Mouse (Mus musculus): Measurements from ENCODE around the gene Mcur1. TPM values are rescaled to one million over a fixed set of nuclear protein-coding genes. Genes with fewer than 3 reads are reported as not detected.

Gene Mcur1
- total RNA-seq, 1 experiment = 2.0 TPM

GRCm38 (mm10) chr13:43540205-43540815 is 19.7 kb downstream of the Mcur1 start:
- H3K36me3 ChIP-seq (ENCODE audit: control insufficient read depth, insufficient read depth, low read length, poor library complexity, severe bottlenecking) = no peaks in the 10 kb centered on the region
- in situ Hi-C loops (cut with MboI; ENCODE audit: low sequenced_read_pairs in 2 of 2, unreplicated experiment in 2 of 2) = no loop called here
- H3K4me1 ChIP-seq (ENCODE audit: control insufficient read depth in 2 of 2, insufficient read depth in 2 of 2, low read length in 2 of 2, poor library complexity in 1 of 2) = peaks cover 3% of the 10 kb centered on the region in 2 experiments; a peak in 2 of 4 replicates
- H3K9me3 ChIP-seq (ENCODE audit: control insufficient read depth, insufficient read depth, low read depth, low read length) = no peaks in the 10 kb centered on the region
- no peak overlapping the region for H3K27ac ChIP-seq (ENCODE audit: insufficient read depth, low read depth, low read length, poor library complexity, severe bottlenecking)
- TF ChIP-seq CHD2 (IDR thresholded peaks at IDR 0.05; ENCODE audit: low read depth, low read length) (no peak), ZC3H11A (IDR thresholded peaks at IDR 0.05; ENCODE audit: borderline replicate concordance, low read depth, low read length) (no peak), MAFK (IDR thresholded peaks at IDR 0.05; ENCODE audit: insufficient read depth, low read depth, low read length) (no peak), ZNF384 (IDR thresholded peaks at IDR 0.05; ENCODE audit: low read depth, low read length) (no peak), HCFC1 (IDR thresholded peaks at IDR 0.05; ENCODE audit: borderline replicate concordance, insufficient read depth, low read length) (no peak)
- H3K9ac ChIP-seq (ENCODE audit: insufficient read depth, low read depth, low read length, poor library complexity, severe bottlenecking) = no peak overlapping the region
- no peak overlapping the region for H3K4me3 ChIP-seq (ENCODE audit: insufficient read depth in 1 of 2, low read depth in 1 of 2, low read length in 2 of 2, poor library complexity in 1 of 2, severe bottlenecking in 1 of 2)
- no peak for DNase-seq (ENCODE audit: low read depth, low spot score)

- H3K4me1 ChIP-seq (ENCODE audit: control insufficient read depth in 2 of 2, insufficient read depth in 2 of 2, low read length in 2 of 2, poor library complexity in 1 of 2) = peaks cover 3% of the 10 kb centered on the region in 2 experiments; a peak in 2 of 4 replicates
- no peak overlapping the region for H3K4me3 ChIP-seq (ENCODE audit: insufficient read depth in 1 of 2, low read depth in 1 of 2, low read length in 2 of 2, poor library complexity in 1 of 2, severe bottlenecking in 1 of 2)
- H3K9me3 ChIP-seq (ENCODE audit: control insufficient read depth, insufficient read depth, low read depth, low read length) = no peaks in the 10 kb centered on the region
- TF ChIP-seq ZNF384 (IDR thresholded peaks at IDR 0.05; ENCODE audit: low read depth, low read length) = no peak
- no peak for TF ChIP-seq MAFK (IDR thresholded peaks at IDR 0.05; ENCODE audit: insufficient read depth, low read depth, low read length)
- no peak for TF ChIP-seq HCFC1 (IDR thresholded peaks at IDR 0.05; ENCODE audit: borderline replicate concordance, insufficient read depth, low read length)
- no peak for TF ChIP-seq ZC3H11A (IDR thresholded peaks at IDR 0.05; ENCODE audit: borderline replicate concordance, low read depth, low read length)
- no peak for TF ChIP-seq CHD2 (IDR thresholded peaks at IDR 0.05; ENCODE audit: low read depth, low read length)
- H3K9ac ChIP-seq (ENCODE audit: insufficient read depth, low read depth, low read length, poor library complexity, severe bottlenecking) = no peak overlapping the region
- in situ Hi-C loops (cut with MboI; ENCODE audit: low sequenced_read_pairs in 2 of 2, unreplicated experiment in 2 of 2) = no loop called here
- no peak for DNase-seq (ENCODE audit: low read depth, low spot score)
- no peaks in the 10 kb centered on the region for H3K36me3 ChIP-seq (ENCODE audit: control insufficient read depth, insufficient read depth, low read length, poor library complexity, severe bottlenecking)
- H3K27ac ChIP-seq (ENCODE audit: insufficient read depth, low read depth, low read length, poor library complexity, severe bottlenecking) = no peak overlapping the region
These were observed 20.6 kb downstream of the Mcur1 start for GRCm38 (mm10) chr13:43539409-43539808.

GRCm38 (mm10) chr13:43537854-43538253 is 22.1 kb downstream of the Mcur1 start:
- Histone ChIP-seq H3K4me3 (ENCODE audit: insufficient read depth in 1 of 2, low read depth in 1 of 2, low read length in 2 of 2, poor library complexity in 1 of 2, severe bottlenecking in 1 of 2) (no peak overlapping the region), H3K9me3 (ENCODE audit: control insufficient read depth, insufficient read depth, low read depth, low read length) (no peaks in the 10 kb centered on the region), H3K36me3 (ENCODE audit: control insufficient read depth, insufficient read depth, low read length, poor library complexity, severe bottlenecking) (no peaks in the 10 kb centered on the region), H3K4me1 (ENCODE audit: control insufficient read depth in 2 of 2, insufficient read depth in 2 of 2, low read length in 2 of 2, poor library complexity in 1 of 2) (peaks cover 3 to 11% of the 10 kb centered on the region in 2 experiments; a peak in 3 of 4 replicates), H3K9ac (ENCODE audit: insufficient read depth, low read depth, low read length, poor library complexity, severe bottlenecking) (no peak overlapping the region), H3K27ac (ENCODE audit: insufficient read depth, low read depth, low read length, poor library complexity, severe bottlenecking) (no peak overlapping the region)
- no peak for TF ChIP-seq ZC3H11A (IDR thresholded peaks at IDR 0.05; ENCODE audit: borderline replicate concordance, low read depth, low read length)
- no peak for TF ChIP-seq MAFK (IDR thresholded peaks at IDR 0.05; ENCODE audit: insufficient read depth, low read depth, low read length)
- TF ChIP-seq ZNF384 (IDR thresholded peaks at IDR 0.05; ENCODE audit: low read depth, low read length) = no peak
- no peak for TF ChIP-seq HCFC1 (IDR thresholded peaks at IDR 0.05; ENCODE audit: borderline replicate concordance, insufficient read depth, low read length)
- no peak for TF ChIP-seq CHD2 (IDR thresholded peaks at IDR 0.05; ENCODE audit: low read depth, low read length)
- in situ Hi-C loops (cut with MboI; ENCODE audit: low sequenced_read_pairs in 2 of 2, unreplicated experiment in 2 of 2) = no loop called here
- DNase-seq (ENCODE audit: low read depth, low spot score) = no peak

- H3K27ac ChIP-seq (ENCODE audit: insufficient read depth, low read depth, low read length, poor library complexity, severe bottlenecking) = no peak overlapping the region
- H3K9me3 ChIP-seq (ENCODE audit: control insufficient read depth, insufficient read depth, low read depth, low read length) = no peaks in the 10 kb centered on the region
- TF ChIP-seq HCFC1 (IDR thresholded peaks at IDR 0.05; ENCODE audit: borderline replicate concordance, insufficient read depth, low read length) (no peak), CHD2 (IDR thresholded peaks at IDR 0.05; ENCODE audit: low read depth, low read length) (no peak), ZC3H11A (IDR thresholded peaks at IDR 0.05; ENCODE audit: borderline replicate concordance, low read depth, low read length) (no peak), ZNF384 (IDR thresholded peaks at IDR 0.05; ENCODE audit: low read depth, low read length) (no peak)
- no peaks in the 10 kb centered on the region for H3K36me3 ChIP-seq (ENCODE audit: control insufficient read depth, insufficient read depth, low read length, poor library complexity, severe bottlenecking)
- H3K4me3 ChIP-seq (ENCODE audit: insufficient read depth in 1 of 2, low read depth in 1 of 2, low read length in 2 of 2, poor library complexity in 1 of 2, severe bottlenecking in 1 of 2) = no peak overlapping the region
- in situ Hi-C loops (cut with MboI; ENCODE audit: low sequenced_read_pairs in 2 of 2, unreplicated experiment in 2 of 2) = no loop called here
- H3K9ac ChIP-seq (ENCODE audit: insufficient read depth, low read depth, low read length, poor library complexity, severe bottlenecking) = no peak overlapping the region
- H3K4me1 ChIP-seq (ENCODE audit: control insufficient read depth in 2 of 2, insufficient read depth in 2 of 2, low read length in 2 of 2, poor library complexity in 1 of 2) = peaks cover 3 to 20% of the 10 kb centered on the region in 2 experiments; a peak in 3 of 4 replicates
- no peak for DNase-seq (ENCODE audit: low read depth, low spot score)
These were observed 26.0 kb downstream of the Mcur1 start for GRCm38 (mm10) chr13:43534015-43534414.

All from ES-E14 (cell line).